Comparison of ENCODE assay signal across 11 mouse cellular contexts in the genomic region with DNA sequence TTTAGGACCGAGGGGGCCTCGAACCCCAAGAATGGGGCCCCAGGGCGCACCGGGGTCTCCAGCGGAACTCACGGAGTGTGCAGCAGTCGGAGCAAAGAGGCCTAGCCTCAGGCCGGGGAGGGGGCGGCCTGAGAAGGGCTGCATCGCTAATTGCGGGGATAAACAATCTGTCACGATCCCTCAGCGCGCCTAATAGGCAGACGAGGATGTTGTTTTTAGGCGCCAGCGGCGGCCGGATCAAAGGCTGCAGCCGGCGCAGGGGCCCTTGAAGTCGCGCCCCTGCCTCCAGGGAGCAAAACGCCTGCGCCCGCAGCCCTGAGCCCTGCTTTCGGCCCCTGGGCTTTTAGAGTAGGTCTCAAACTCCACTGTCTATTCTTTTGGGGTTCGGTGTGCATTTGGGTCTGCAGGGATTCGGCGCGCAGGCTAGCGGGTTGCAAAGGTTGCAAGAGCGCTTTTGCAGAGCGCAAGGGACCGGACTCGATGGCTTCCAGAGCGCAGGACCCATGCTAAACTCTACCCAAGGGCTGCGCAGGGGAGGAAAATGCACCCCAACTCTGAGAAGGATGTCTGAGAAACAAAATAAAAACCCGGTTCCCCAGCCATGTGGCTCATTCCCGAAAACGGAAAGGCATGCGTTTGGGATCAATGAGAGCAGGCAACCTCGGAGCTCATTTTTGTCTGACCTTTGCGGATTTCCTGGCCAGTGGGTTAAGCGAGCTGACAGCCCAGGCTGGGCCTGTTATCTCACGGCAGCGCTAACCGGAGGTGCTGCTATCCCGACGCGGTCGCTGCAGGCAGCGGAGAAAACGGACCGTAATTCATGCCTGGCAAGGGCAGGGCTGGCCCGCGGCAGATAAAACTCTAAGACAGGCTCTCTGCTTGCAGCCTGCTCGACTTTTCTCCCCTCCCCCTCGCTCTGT. TPM values are rescaled to one million over a fixed set of nuclear protein-coding genes. Genes with fewer than 3 reads are reported as not detected.
A peak's percentile ranks its signal among the peaks of the same experiment; 100 is the strongest.
DNase-seq lines count a peak whose midpoint lies in the region; ATAC-seq lines count a peak whose summit lies in the region.
"Had no signal": no experiment of that assay in that cellular context is flagged by ENCODE, and none has a peak within 500 bp of the region (broad histone marks: within the 10 kb centered on the region; RNA-seq: fewer than 3 reads in every experiment).

No protein-coding gene starts in this region.

- no peaks in the 10 kb centered on the region for H3K36me3 ChIP-seq in liver, embryonic 11.5 days (ENCODE audit: control insufficient read depth, insufficient read depth, low read length)
- H3K36me3 ChIP-seq in embryonic facial prominence, embryonic 14.5 days (ENCODE audit: control insufficient read depth, insufficient read depth, low read length), result no peaks in the 10 kb centered on the region
- no peaks in the 10 kb centered on the region for H3K36me3 ChIP-seq in hindbrain, embryonic 15.5 days
- no peaks in the 10 kb centered on the region for H3K36me3 ChIP-seq in neural tube, embryonic 14.5 days (ENCODE audit: control insufficient read depth, insufficient read depth, low read length)

- H3K27me3 ChIP-seq in liver, embryonic 11.5 days (replicated peaks; ENCODE audit: control insufficient read depth, insufficient read depth, low read length), result peaks cover 100% of the 10 kb centered on the region
- peaks cover 86% of the 10 kb centered on the region for H3K27me3 ChIP-seq in embryonic facial prominence, embryonic 14.5 days (replicated peaks; ENCODE audit: control insufficient read depth, insufficient read depth, low read length)
- H3K27me3 ChIP-seq in hindbrain, embryonic 15.5 days, result peaks cover 63% of the 10 kb centered on the region
- peaks cover 55% of the 10 kb centered on the region for H3K27me3 ChIP-seq in neural tube, embryonic 14.5 days (ENCODE audit: control insufficient read depth, insufficient read depth, low read length)

- H3K27ac ChIP-seq in liver, embryonic 11.5 days (ENCODE audit: low read depth, low read length), result no peak overlapping the region
- H3K27ac ChIP-seq in embryonic facial prominence, embryonic 14.5 days (replicated peaks; ENCODE audit: low read depth, low read length), result peak overlapping the region; percentile 82
- H3K27ac ChIP-seq in hindbrain, embryonic 15.5 days (replicated peaks), result no peak overlapping the region
- H3K27ac ChIP-seq in neural tube, embryonic 14.5 days (ENCODE audit: low read depth, low read length), result no peak overlapping the region
- H3K27ac ChIP-seq: liver, embryonic 14.5 days had no signal

- 1% methylated on average over 59 of the region's 59 CpGs for WGBS in liver, embryonic 11.5 days
- WGBS in embryonic facial prominence, embryonic 14.5 days, result 1% methylated on average over 56 of the region's 59 CpGs
- whole genome bisulfite sequencing in hindbrain, embryonic 15.5 days, result under 1% methylated on average over 59 of the region's 59 CpGs
- WGBS in neural tube, embryonic 14.5 days, result under 1% methylated on average over 59 of the region's 59 CpGs

- H3K9ac ChIP-seq in liver, embryonic 11.5 days (ENCODE audit: low read depth, low read length), result no peak overlapping the region
- H3K9ac ChIP-seq in embryonic facial prominence, embryonic 14.5 days (ENCODE audit: low read depth, low read length), result peak overlapping the region; percentile 92
- H3K9ac ChIP-seq in hindbrain, embryonic 15.5 days, result no peak overlapping the region
- H3K9ac ChIP-seq in neural tube, embryonic 14.5 days (replicated peaks; ENCODE audit: low read depth, low read length), result no peak overlapping the region
- H3K9ac ChIP-seq: liver, embryonic 14.5 days had no signal

- no peak for ATAC-seq in liver, embryonic 11.5 days (replicated peaks; ENCODE audit: low FRiP score)
- ATAC-seq in embryonic facial prominence, embryonic 14.5 days (ENCODE audit: low read depth), result no peak
- no peak for ATAC-seq in hindbrain, embryonic 15.5 days (ENCODE audit: low FRiP score, low read depth)
- ATAC-seq in neural tube, embryonic 14.5 days (ENCODE audit: low read depth), result no peak

- no peak for DNase-seq in liver, embryonic 11.5 days (ENCODE audit: low spot score)
- no peak for DNase-seq in liver
- no peak for DNase-seq in embryonic facial prominence, embryonic 14.5 days (ENCODE audit: low spot score)
- no peak for DNase-seq in cerebellum, postnatal 25 days
- DNase-seq in right cerebral cortex, postnatal 25 days, result no peak
- DNase-seq in lung, adult 18-20 months, result no peak
- DNase-seq: gastrocnemius, postnatal 36 days; right cerebral cortex, adult 18-20 months had no signal

- H3K9me3 ChIP-seq in liver, embryonic 11.5 days (ENCODE audit: control insufficient read depth, low read length), result no peaks in the 10 kb centered on the region
- peaks cover 5% of the 10 kb centered on the region; the same call in 1 of the 2 replicates for H3K9me3 ChIP-seq in embryonic facial prominence, embryonic 14.5 days (ENCODE audit: control insufficient read depth, low read length)
- H3K9me3 ChIP-seq in hindbrain, embryonic 15.5 days, result no peaks in the 10 kb centered on the region
- H3K9me3 ChIP-seq in neural tube, embryonic 14.5 days (ENCODE audit: control insufficient read depth, low read length), result no peaks in the 10 kb centered on the region

- peak overlapping the region; percentile 34 for H3K4me2 ChIP-seq in liver, embryonic 11.5 days
- H3K4me2 ChIP-seq in embryonic facial prominence, embryonic 14.5 days (ENCODE audit: low read depth, low read length), result peak overlapping the region; percentile 78
- H3K4me2 ChIP-seq in hindbrain, embryonic 15.5 days, result peak overlapping the region; percentile 13; the same call in 1 of the 2 replicates
- 0 out of 2 replicates have a peak overlapping the region, but pooled peaks have one; percentile 16 for H3K4me2 ChIP-seq in neural tube, embryonic 14.5 days (ENCODE audit: low read depth, low read length)

- peak overlapping the region; percentile 7; the same call in 1 of the 2 replicates for H3K4me3 ChIP-seq in liver, embryonic 11.5 days (ENCODE audit: low read depth, low read length)
- peak overlapping the region; percentile 68 for H3K4me3 ChIP-seq in embryonic facial prominence, embryonic 14.5 days (ENCODE audit: low read depth, low read length)
- H3K4me3 ChIP-seq in hindbrain, embryonic 15.5 days, result peak overlapping the region; percentile 9; the same call in 1 of the 2 replicates
- no peak overlapping the region for H3K4me3 ChIP-seq in neural tube, embryonic 14.5 days (ENCODE audit: low read depth, low read length)

- peaks cover 19% of the 10 kb centered on the region for H3K4me1 ChIP-seq in liver, embryonic 11.5 days (replicated peaks; ENCODE audit: control insufficient read depth, insufficient read depth, low read length)
- peaks cover 14% of the 10 kb centered on the region for H3K4me1 ChIP-seq in embryonic facial prominence, embryonic 14.5 days (ENCODE audit: control insufficient read depth, insufficient read depth, low read length)
- H3K4me1 ChIP-seq in hindbrain, embryonic 15.5 days (replicated peaks), result peaks cover 21% of the 10 kb centered on the region
- peaks cover 10% of the 10 kb centered on the region; the same call in 1 of the 2 replicates for H3K4me1 ChIP-seq in neural tube, embryonic 14.5 days (ENCODE audit: control insufficient read depth, insufficient read depth, low read length)

RNA-seq across cellular contexts. Expression of gene Msx1, which starts 2.6 kb away (rescaled TPM):
- polyA plus RNA-seq in liver, embryonic 11.5 days (2014; fragmentation: Nextera tagmentation; extraction: Ambion mirVana), result 6.9 and 9.2 TPM in 2 replicates
- polyA plus RNA-seq in embryonic facial prominence, embryonic 14.5 days (2014; fragmentation: Nextera tagmentation; extraction: Ambion mirVana), result 73.2 and 82.9 TPM in 2 replicates
- 26.4 and 36.7 TPM in 2 replicates for polyA plus RNA-seq in hindbrain, embryonic 15.5 days (2015; fragmentation: Nextera tagmentation; extraction: Ambion mirVana)
- polyA plus RNA-seq in neural tube, embryonic 14.5 days (2014; fragmentation: Nextera tagmentation; extraction: Ambion mirVana), result 11.8 and 12.5 TPM in 2 replicates

Comparison
In these comparisons a context has a peak if more than half of its experiments do, and no peak if none do; other contexts are left out.
1. H3K4me2 ChIP-seq: peak in every context shown above with its lines; median percentile 78 in embryonic facial prominence, embryonic 14.5 days; 34 in liver, embryonic 11.5 days; 16 in neural tube, embryonic 14.5 days; 13 in hindbrain, embryonic 15.5 days.